Mouse (Mus musculus) heart, adult 9 months (tissue): ENCODE data around the gene Dlgap4.

Experiments
- DNase-seq, 2 experiments: peaks; one replicate each; pipeline ENCODE4 v3.0.0; 2022; ENCODE audit warnings: low spot score in 2 of 2

The Dlgap4 gene

GRCm38 (mm10) chr2:156803698-156804372, 190.3 kb downstream of the Dlgap4 start:
- DNase-seq, result no peak

GRCm38 (mm10) chr2:156804589-156804988, 191.1 kb downstream of the Dlgap4 start:
- DNase-seq, result no peak

- no peak for DNase-seq
Measured at GRCm38 (mm10) chr2:156806886-156807285, 193.4 kb downstream of the Dlgap4 start.

- peak; percentile 35 to 66 for DNase-seq
Measured at GRCm38 (mm10) chr2:156809579-156809978, 196.1 kb downstream of the Dlgap4 start.

- DNase-seq, result no peak
Measured at GRCm38 (mm10) chr2:156810716-156811115, 197.2 kb downstream of the Dlgap4 start.

- no peak for DNase-seq
Measured at GRCm38 (mm10) chr2:156811556-156811955, 198.1 kb downstream of the Dlgap4 start.
